Mouse (Mus musculus) embryonic facial prominence, embryonic 13.5 days (tissue): ENCODE measurements at regions not wholly inside any gene's neighbourhood (a gene's known extent, or its start where the extent isn't known, plus 50 kb on each side); places are given as distances from the start of the nearest gene placed in this dataset.
A peak's percentile ranks its signal among the peaks of the same experiment; 100 is the strongest.

Experiments used
- ATAC-seq: fragments of 200-750 bp; cut with Nextera tagmentation; 2 replicates; pipeline ENCODE4 v1.8.0; 2017; ENCODE audit warnings: low read depth; ENCODE audit not compliant: insufficient number of reproducible peaks, insufficient read depth, low FRiP score, low TSS enrichment
- H3K27ac ChIP-seq: fragments of 300-500 bp; sonication (generic); 2 replicates; pipeline ENCODE4 v1.5.1; 2015; ENCODE audit warnings: moderate library complexity, mild to moderate bottlenecking, inconsistent platforms
- H3K27me3 ChIP-seq: fragments of 300-500 bp; sonication (generic); 2 replicates; pipeline ENCODE4 v1.6.1; 2015; ENCODE audit warnings: mild to moderate bottlenecking, inconsistent platforms
- H3K36me3 ChIP-seq: fragments of 300-500 bp; sonication (generic); 2 replicates; pipeline ENCODE4 v1.6.1; 2015; ENCODE audit warnings: mild to moderate bottlenecking, inconsistent platforms
- H3K4me1 ChIP-seq: fragments of 300-500 bp; sonication (generic); 2 replicates; pipeline ENCODE4 v1.6.1; 2015; ENCODE audit warnings: inconsistent platforms
- H3K4me2 ChIP-seq: fragments of 300-500 bp; sonication (generic); 2 replicates; pipeline ENCODE4 v1.6.1; 2015; ENCODE audit warnings: moderate library complexity, mild to moderate bottlenecking, inconsistent platforms
- H3K4me3 ChIP-seq: fragments of 300-500 bp; sonication (generic); 2 replicates; pipeline ENCODE4 v1.5.1; 2015; ENCODE audit warnings: mild to moderate bottlenecking, inconsistent platforms
- H3K9ac ChIP-seq: fragments of 300-500 bp; sonication (generic); 2 replicates; pipeline ENCODE4 v1.6.1; 2015; ENCODE audit warnings: mild to moderate bottlenecking, inconsistent platforms
- H3K9me3 ChIP-seq: fragments of 300-500 bp; sonication (generic); 2 replicates; pipeline ENCODE4 v1.6.1; 2016; ENCODE audit warnings: inconsistent platforms
- WGBS: fragments of 180-500 bp; shearing (Covaris S2); methylation state at CpG from one replicate; pipeline ENCODE4 v1.1.7; 2015; ENCODE audit warnings: mixed read lengths; 5-methylcytosine and 5-hydroxymethylcytosine counted together

DNA sequence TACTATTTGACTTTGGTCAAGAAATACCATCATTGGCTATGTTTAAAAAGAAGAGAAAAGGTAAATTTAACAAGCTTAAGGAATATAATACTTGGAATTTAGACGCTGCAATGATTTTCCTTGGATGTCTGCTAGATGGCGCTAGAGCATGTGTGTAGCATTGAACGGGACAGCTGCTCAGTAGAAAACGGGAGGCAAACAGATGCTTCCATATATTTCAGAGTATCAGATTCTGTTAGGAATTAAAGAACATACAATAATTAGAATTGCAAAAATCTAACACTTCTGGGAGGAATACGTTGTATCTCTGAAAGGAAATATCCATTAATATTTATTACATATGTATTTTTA is 487.3 kb upstream of the Adam24 start:
- no peak for ATAC-seq
- Histone ChIP-seq H3K4me3 (no peak overlapping the region), H3K9ac (no peak overlapping the region), H3K36me3 (no peaks in the 10 kb centered on the region), H3K9me3 (no peaks in the 10 kb centered on the region), H3K4me1 (no peaks in the 10 kb centered on the region), H3K27me3 (no peaks in the 10 kb centered on the region), H3K27ac (no peak overlapping the region), H3K4me2 (peak overlapping the region; percentile 40; the same call in 1 of the 2 replicates)
- WGBS: 3% methylated on average over 5 of the region's 5 CpGs

- no peaks in the 10 kb centered on the region for H3K4me1 ChIP-seq
- H3K4me2 ChIP-seq: no peak overlapping the region
- ATAC-seq: no peak
- no peaks in the 10 kb centered on the region for H3K36me3 ChIP-seq
- H3K4me3 ChIP-seq: no peak overlapping the region
- no peaks in the 10 kb centered on the region for H3K27me3 ChIP-seq
- no peaks in the 10 kb centered on the region for H3K9me3 ChIP-seq
- no peak overlapping the region for H3K9ac ChIP-seq
- H3K27ac ChIP-seq: no peak overlapping the region
Measured at GRCm38 (mm10) chr8:40192266-40192665, 482.6 kb upstream of the Adam24 start.

- Histone ChIP-seq H3K36me3 (no peaks in the 10 kb centered on the region), H3K4me1 (no peaks in the 10 kb centered on the region), H3K9me3 (no peaks in the 10 kb centered on the region), H3K4me3 (no peak overlapping the region), H3K27ac (no peak overlapping the region), H3K27me3 (no peaks in the 10 kb centered on the region), H3K4me2 (no peak overlapping the region), H3K9ac (no peak overlapping the region)
- ATAC-seq: no peak
- 23% methylated on average over 1 of the region's 1 CpGs for WGBS
Measured at GRCm38 (mm10) chr8:40193148-40193547, 481.7 kb upstream of the Adam24 start.

DNA sequence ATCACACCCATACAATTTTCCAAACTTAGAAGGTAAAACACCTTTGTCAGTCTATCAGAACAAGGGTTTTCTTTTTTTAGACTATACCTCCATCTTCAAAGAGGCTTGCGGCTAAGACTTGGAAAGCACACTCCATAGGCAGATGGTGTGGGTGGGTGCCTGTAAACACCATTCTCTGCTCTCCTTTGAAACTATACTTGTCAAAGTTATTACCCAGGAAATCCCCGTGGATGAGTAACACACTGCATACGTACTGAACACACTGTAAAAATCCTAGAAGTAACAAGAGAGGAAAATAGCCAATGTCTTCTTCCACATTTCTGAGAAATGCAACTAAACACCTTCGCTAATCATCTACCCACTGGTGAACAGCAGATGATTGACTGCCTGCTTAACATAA is 464.0 kb upstream of the Adam24 start:
- Histone ChIP-seq H3K9me3 (no peaks in the 10 kb centered on the region), H3K9ac (no peak overlapping the region), H3K27me3 (no peaks in the 10 kb centered on the region), H3K4me3 (no peak overlapping the region), H3K4me1 (no peaks in the 10 kb centered on the region), H3K36me3 (no peaks in the 10 kb centered on the region), H3K27ac (no peak overlapping the region), H3K4me2 (no peak overlapping the region)
- ATAC-seq: no peak
- WGBS: 83% methylated on average over 4 of the region's 4 CpGs

- no peaks in the 10 kb centered on the region for H3K4me1 ChIP-seq
- H3K27ac ChIP-seq: no peak overlapping the region
- no peak overlapping the region for H3K4me2 ChIP-seq
- no peaks in the 10 kb centered on the region for H3K27me3 ChIP-seq
- H3K9ac ChIP-seq: no peak overlapping the region
- no peak for ATAC-seq
- 58% methylated on average over 4 of the region's 4 CpGs for WGBS
- H3K4me3 ChIP-seq: no peak overlapping the region
- no peaks in the 10 kb centered on the region for H3K36me3 ChIP-seq
- no peaks in the 10 kb centered on the region for H3K9me3 ChIP-seq
Measured at GRCm38 (mm10) chr8:40223521-40223920, 451.4 kb upstream of the Adam24 start.

DNA sequence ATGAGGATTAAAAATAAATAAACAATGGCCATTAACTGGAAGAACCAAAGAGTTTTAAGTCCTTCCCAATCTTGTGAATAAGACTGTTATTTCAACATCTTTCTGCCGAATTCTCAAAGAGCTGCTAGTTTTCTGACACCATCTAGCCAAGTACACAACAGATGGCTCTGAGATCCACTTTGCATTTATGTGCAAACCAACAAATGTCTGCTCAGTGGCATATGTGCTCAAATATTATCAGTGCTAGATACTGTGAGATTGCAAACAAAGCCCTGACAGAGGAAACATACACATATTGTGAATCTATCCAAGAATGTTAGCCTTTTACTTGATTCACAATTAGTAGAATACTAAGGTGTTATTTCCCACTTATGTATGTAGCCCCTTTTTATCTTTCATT is 447.6 kb upstream of the Adam24 start:
- Histone ChIP-seq H3K4me2 (no peak overlapping the region), H3K9me3 (no peaks in the 10 kb centered on the region), H3K27me3 (no peaks in the 10 kb centered on the region), H3K4me1 (no peaks in the 10 kb centered on the region), H3K27ac (no peak overlapping the region), H3K36me3 (no peaks in the 10 kb centered on the region), H3K4me3 (no peak overlapping the region), H3K9ac (no peak overlapping the region)
- 71% methylated on average over 1 of the region's 1 CpGs for WGBS
- no peak for ATAC-seq
